Mouse (Mus musculus) stomach, embryonic 15.5 days (tissue): ENCODE measurements around the gene Tmco4. TPM values are rescaled to one million over a fixed set of nuclear protein-coding genes. Genes with fewer than 3 reads are reported as not detected.
A peak's percentile ranks its signal among the peaks of the same experiment; 100 is the strongest.

Source experiments
- ATAC-seq: fragments of 200-750 bp; cut with Nextera tagmentation; 2 replicates; pipeline ENCODE4 v1.8.0; 2017; ENCODE audit warnings: low read depth, moderate number of reproducible peaks, moderate TSS enrichment; ENCODE audit not compliant: insufficient read depth, low FRiP score
- H3K27ac ChIP-seq: fragments of 300-500 bp; sonication (generic); 2 replicates; pipeline ENCODE4 v1.5.1; 2015; ENCODE audit warnings: mild to moderate bottlenecking, inconsistent platforms
- H3K27me3 ChIP-seq: fragments of 300-500 bp; sonication (generic); replicated peaks from 2 replicates; pipeline ENCODE4 v1.6.1; 2015; ENCODE audit warnings: inconsistent platforms
- H3K36me3 ChIP-seq: fragments of 300-500 bp; sonication (generic); 2 replicates; pipeline ENCODE4 v1.6.1; 2015; ENCODE audit warnings: inconsistent platforms
- H3K4me1 ChIP-seq: fragments of 300-500 bp; sonication (generic); 2 replicates; pipeline ENCODE4 v1.6.1; 2015; ENCODE audit warnings: inconsistent platforms
- H3K4me2 ChIP-seq: fragments of 300-500 bp; sonication (generic); 2 replicates; pipeline ENCODE4 v1.6.1; 2015; ENCODE audit warnings: mild to moderate bottlenecking, inconsistent platforms
- H3K4me3 ChIP-seq: fragments of 300-500 bp; sonication (generic); replicated peaks from 2 replicates; pipeline ENCODE4 v1.5.1; 2015; ENCODE audit warnings: inconsistent platforms
- H3K9ac ChIP-seq: fragments of 300-500 bp; sonication (generic); 2 replicates; pipeline ENCODE4 v1.6.1; 2015; ENCODE audit warnings: inconsistent platforms
- H3K9me3 ChIP-seq: fragments of 300-500 bp; sonication (generic); 2 replicates; pipeline ENCODE4 v1.6.1; 2016; ENCODE audit warnings: inconsistent platforms
- WGBS: fragments of 180-500 bp; shearing (Covaris S2); methylation state at CpG from one replicate; pipeline ENCODE4 v1.1.7; 2015; 5-methylcytosine and 5-hydroxymethylcytosine counted together
- polyA plus RNA-seq: library from polyadenylated mRNA; unstranded; fragments of >200 nt; fragmentation: Nextera tagmentation; extraction: Ambion mirVana; gene quantifications from 2 replicates; pipeline ENCODE4 v1.2.1, GENCODE M21; 2015

Tmco4 gene
- polyA plus RNA-seq, 1 experiment from 2014 or later = 9.2 TPM

- Histone ChIP-seq H3K4me1 (peaks cover 10% of the 10 kb centered on the region), H3K36me3 (no peaks in the 10 kb centered on the region), H3K9me3 (no peaks in the 10 kb centered on the region), H3K4me2 (no peak overlapping the region), H3K4me3 (no peak overlapping the region), H3K27ac (no peak overlapping the region), H3K9ac (no peak overlapping the region), H3K27me3 (no peaks in the 10 kb centered on the region)
- 49% methylated on average over 3 of the region's 3 CpGs for WGBS
- ATAC-seq = no peak
Measured at GRCm38 (mm10) chr4:138975194-138975593, 2.5 kb downstream of the Tmco4 start.

GRCm38 (mm10) chr4:138976046-138976445 is 3.4 kb downstream of the Tmco4 start:
- Histone ChIP-seq H3K4me1 (peaks cover 11% of the 10 kb centered on the region), H3K4me2 (no peak overlapping the region), H3K9ac (no peak overlapping the region), H3K27me3 (no peaks in the 10 kb centered on the region), H3K36me3 (no peaks in the 10 kb centered on the region), H3K9me3 (no peaks in the 10 kb centered on the region), H3K27ac (no peak overlapping the region), H3K4me3 (no peak overlapping the region)
- 54% methylated on average over 6 of the region's 6 CpGs for WGBS
- ATAC-seq = no peak

- ATAC-seq = no peak
- no peak overlapping the region for H3K9ac ChIP-seq
- H3K4me2 ChIP-seq = no peak overlapping the region
- no peaks in the 10 kb centered on the region for H3K27me3 ChIP-seq
- no peak overlapping the region for H3K4me3 ChIP-seq
- H3K4me1 ChIP-seq = 0 out of 2 replicates have a peak, but pooled peaks cover 3% of the 10 kb centered on the region
- 81% methylated on average over 8 of the region's 8 CpGs for WGBS
- no peaks in the 10 kb centered on the region for H3K9me3 ChIP-seq
- no peaks in the 10 kb centered on the region for H3K36me3 ChIP-seq
- no peak overlapping the region for H3K27ac ChIP-seq
Measured at GRCm38 (mm10) chr4:138980021-138980420, 7.3 kb downstream of the Tmco4 start.

- Histone ChIP-seq H3K4me3 (no peak overlapping the region), H3K9me3 (no peaks in the 10 kb centered on the region), H3K27me3 (no peaks in the 10 kb centered on the region), H3K9ac (no peak overlapping the region), H3K4me2 (peak overlapping the region; percentile 5; the same call in 1 of the 2 replicates), H3K4me1 (0 out of 2 replicates have a peak, but pooled peaks cover 3% of the 10 kb centered on the region), H3K36me3 (no peaks in the 10 kb centered on the region), H3K27ac (no peak overlapping the region)
- WGBS = 23% methylated on average over 12 of the region's 12 CpGs
- no peak for ATAC-seq
Measured at GRCm38 (mm10) chr4:138980771-138981420, 8.2 kb downstream of the Tmco4 start.

GRCm38 (mm10) chr4:138983422-138983821 is 10.7 kb downstream of the Tmco4 start:
- H3K27ac ChIP-seq = peak overlapping the region; percentile 23; the same call in 1 of the 2 replicates
- H3K4me3 ChIP-seq = no peak overlapping the region
- no peaks in the 10 kb centered on the region for H3K27me3 ChIP-seq
- 47% methylated on average over 3 of the region's 3 CpGs for WGBS
- H3K36me3 ChIP-seq = no peaks in the 10 kb centered on the region
- ATAC-seq = no peak
- 0 out of 2 replicates have a peak, but pooled peaks cover 7% of the 10 kb centered on the region for H3K4me1 ChIP-seq
- H3K4me2 ChIP-seq = no peak overlapping the region
- no peak overlapping the region for H3K9ac ChIP-seq
- H3K9me3 ChIP-seq = no peaks in the 10 kb centered on the region

- Histone ChIP-seq H3K4me2 (no peak overlapping the region), H3K4me1 (0 out of 2 replicates have a peak, but pooled peaks cover 7% of the 10 kb centered on the region), H3K27ac (no peak overlapping the region), H3K4me3 (no peak overlapping the region), H3K9me3 (no peaks in the 10 kb centered on the region), H3K9ac (no peak overlapping the region), H3K27me3 (no peaks in the 10 kb centered on the region), H3K36me3 (no peaks in the 10 kb centered on the region)
- 75% methylated on average over 7 of the region's 7 CpGs for WGBS
- ATAC-seq = no peak
Measured at GRCm38 (mm10) chr4:138984744-138985143, 12.1 kb downstream of the Tmco4 start.

- Histone ChIP-seq H3K4me3 (no peak overlapping the region), H3K9me3 (no peaks in the 10 kb centered on the region), H3K36me3 (no peaks in the 10 kb centered on the region), H3K4me2 (no peak overlapping the region), H3K27me3 (no peaks in the 10 kb centered on the region), H3K9ac (no peak overlapping the region), H3K4me1 (0 out of 2 replicates have a peak, but pooled peaks cover 4% of the 10 kb centered on the region), H3K27ac (no peak overlapping the region)
- 70% methylated on average over 5 of the region's 5 CpGs for WGBS
- ATAC-seq = peak; percentile 11; the same call in 1 of the 2 replicates
Measured at GRCm38 (mm10) chr4:138986280-138986679, 13.6 kb downstream of the Tmco4 start.

- no peaks in the 10 kb centered on the region for H3K9me3 ChIP-seq
- no peak overlapping the region for H3K4me3 ChIP-seq
- H3K36me3 ChIP-seq = no peaks in the 10 kb centered on the region
- 66% methylated on average over 3 of the region's 3 CpGs for WGBS
- no peak for ATAC-seq
- H3K27me3 ChIP-seq = no peaks in the 10 kb centered on the region
- no peak overlapping the region for H3K27ac ChIP-seq
- H3K9ac ChIP-seq = no peak overlapping the region
- H3K4me2 ChIP-seq = no peak overlapping the region
- no peaks in the 10 kb centered on the region for H3K4me1 ChIP-seq
Measured at GRCm38 (mm10) chr4:138994389-138994788, 21.7 kb downstream of the Tmco4 start.

- no peaks in the 10 kb centered on the region for H3K27me3 ChIP-seq
- no peaks in the 10 kb centered on the region for H3K9me3 ChIP-seq
- no peaks in the 10 kb centered on the region for H3K4me1 ChIP-seq
- 70% methylated on average over 5 of the region's 5 CpGs for WGBS
- H3K4me2 ChIP-seq = no peak overlapping the region
- no peaks in the 10 kb centered on the region for H3K36me3 ChIP-seq
- no peak overlapping the region for H3K27ac ChIP-seq
- H3K4me3 ChIP-seq = no peak overlapping the region
- H3K9ac ChIP-seq = no peak overlapping the region
- ATAC-seq = no peak
Measured at GRCm38 (mm10) chr4:138996410-138996809, 23.7 kb downstream of the Tmco4 start.

- H3K36me3 ChIP-seq = no peaks in the 10 kb centered on the region
- no peaks in the 10 kb centered on the region for H3K4me1 ChIP-seq
- H3K27me3 ChIP-seq = no peaks in the 10 kb centered on the region
- no peaks in the 10 kb centered on the region for H3K9me3 ChIP-seq
- WGBS = 78% methylated on average over 4 of the region's 4 CpGs
- no peak overlapping the region for H3K4me2 ChIP-seq
- no peak for ATAC-seq
- no peak overlapping the region for H3K27ac ChIP-seq
- H3K4me3 ChIP-seq = no peak overlapping the region
- H3K9ac ChIP-seq = no peak overlapping the region
Measured at GRCm38 (mm10) chr4:138997121-138997520, 24.4 kb downstream of the Tmco4 start.

GRCm38 (mm10) chr4:138998611-138999010 is 25.9 kb downstream of the Tmco4 start:
- ATAC-seq = no peak
- Histone ChIP-seq H3K4me2 (no peak overlapping the region), H3K4me1 (no peaks in the 10 kb centered on the region), H3K4me3 (no peak overlapping the region), H3K9ac (no peak overlapping the region), H3K36me3 (no peaks in the 10 kb centered on the region), H3K27ac (no peak overlapping the region), H3K27me3 (no peaks in the 10 kb centered on the region), H3K9me3 (no peaks in the 10 kb centered on the region)
- WGBS = 70% methylated on average over 11 of the region's 11 CpGs

GRCm38 (mm10) chr4:139001026-139001425 is 28.3 kb downstream of the Tmco4 start:
- H3K4me2 ChIP-seq = no peak overlapping the region
- no peaks in the 10 kb centered on the region for H3K36me3 ChIP-seq
- H3K4me1 ChIP-seq = no peaks in the 10 kb centered on the region
- no peak overlapping the region for H3K27ac ChIP-seq
- H3K9ac ChIP-seq = no peak overlapping the region
- H3K4me3 ChIP-seq = no peak overlapping the region
- 50% methylated on average over 2 of the region's 2 CpGs for WGBS
- no peak for ATAC-seq
- no peaks in the 10 kb centered on the region for H3K9me3 ChIP-seq
- H3K27me3 ChIP-seq = no peaks in the 10 kb centered on the region
